In genomic region chr2:175158642-175159041, GRCm38 (mm10) we compare ENCODE assay signal across 17 mouse cellular contexts. TPM values are rescaled to one million over a fixed set of nuclear protein-coding genes. Genes with fewer than 3 reads are reported as not detected.
"Had no signal": no experiment of that assay in that cellular context is flagged by ENCODE, and none has a peak within 500 bp of the region (broad histone marks: within the 10 kb centered on the region; RNA-seq: fewer than 3 reads in every experiment).

No protein-coding gene starts in this region.

- H3K4me3 ChIP-seq: neural tube, embryonic 13.5 days; neural tube, embryonic 15.5 days; stomach, embryonic 15.5 days had no signal

- DNase-seq: retina, postnatal 1 day; right cerebral cortex, adult 18-20 months; right cerebral cortex, postnatal 14 days; right cerebral cortex, postnatal 25 days; right cerebral cortex, postnatal 4 days; spleen, adult 18-20 months; thymus, adult 18-20 months; thymus, adult 2 months; thymus, postnatal 14 days; thymus, postnatal 25 days; thymus, postnatal 36 days; thymus, postnatal 4 days had no signal

- H3K4me2 ChIP-seq: neural tube, embryonic 13.5 days; neural tube, embryonic 15.5 days; stomach, embryonic 15.5 days had no signal

- H3K9ac ChIP-seq: neural tube, embryonic 13.5 days; neural tube, embryonic 15.5 days; stomach, embryonic 15.5 days had no signal

- H3K4me1 ChIP-seq: neural tube, embryonic 13.5 days; neural tube, embryonic 15.5 days; stomach, embryonic 15.5 days had no signal

- H3K27ac ChIP-seq: neural tube, embryonic 13.5 days; neural tube, embryonic 15.5 days; stomach, embryonic 15.5 days; stomach, postnatal 0 days had no signal

- H3K36me3 ChIP-seq: neural tube, embryonic 13.5 days; neural tube, embryonic 15.5 days; stomach, embryonic 15.5 days had no signal

- H3K27me3 ChIP-seq: neural tube, embryonic 13.5 days; neural tube, embryonic 15.5 days; stomach, embryonic 15.5 days had no signal

- H3K9me3 ChIP-seq: stomach, embryonic 15.5 days had no signal

RNA-seq across cellular contexts. Expression of gene Gm14399, which starts 16.8 kb away (rescaled TPM):
- polyA plus RNA-seq: small intestine, adult 2 months had no signal
